Mouse (Mus musculus) ES-E14 (cell line): Measurements from ENCODE around the gene Map4k5. TPM values are rescaled to one million over a fixed set of nuclear protein-coding genes. Genes with fewer than 3 reads are reported as not detected.

Experiments used
- DNase-seq: peaks from one replicate; pipeline ENCODE4 v3.0.0-alpha.2; 2013; ENCODE audit warnings: low read depth, low spot score
- H3K27ac ChIP-seq: 2 replicates; pipeline ENCODE4 v1.5.1; 2012; ENCODE audit warnings: low read depth, mild to moderate bottlenecking, low read length, moderate library complexity, mixed read lengths; ENCODE audit not compliant: poor library complexity, insufficient read depth, severe bottlenecking
- H3K36me3 ChIP-seq: 2 replicates; pipeline ENCODE4 v1.6.1; 2012; ENCODE audit warnings: mild to moderate bottlenecking, low read length, moderate library complexity, mixed read lengths; ENCODE audit not compliant: control insufficient read depth, poor library complexity, insufficient read depth, severe bottlenecking
- H3K4me1 ChIP-seq, 2 experiments: fragments of 150-350 bp in 1 of 2; sonication (generic) in 1 of 2; 2 replicates each; pipeline ENCODE4 v1.6.1; 2012; ENCODE audit warnings: low read length in 2 of 2, mild to moderate bottlenecking in 1 of 2, mixed read lengths in 1 of 2; ENCODE audit not compliant: control insufficient read depth in 2 of 2, insufficient read depth in 2 of 2, poor library complexity in 1 of 2
- H3K4me3 ChIP-seq, 2 experiments: fragments of 150-350 bp in 1 of 2; sonication (generic) in 1 of 2; 2 replicates each; pipeline ENCODE4 v1.5.1; 2012; ENCODE audit warnings: low read length in 2 of 2, low read depth in 1 of 2, mild to moderate bottlenecking in 1 of 2, mixed read lengths in 1 of 2; ENCODE audit not compliant: insufficient read depth in 1 of 2, poor library complexity in 1 of 2, severe bottlenecking in 1 of 2
- H3K9ac ChIP-seq: 2 replicates; pipeline ENCODE4 v1.6.1; 2012; ENCODE audit warnings: low read depth, mild to moderate bottlenecking, low read length, mixed read lengths; ENCODE audit not compliant: poor library complexity, insufficient read depth, severe bottlenecking
- H3K9me3 ChIP-seq: fragments of 150-350 bp; sonication (generic); 2 replicates; pipeline ENCODE4 v1.6.1; 2012; ENCODE audit warnings: low read depth, mild to moderate bottlenecking, low read length; ENCODE audit not compliant: control insufficient read depth, insufficient read depth
- CHD2 ChIP-seq: IDR thresholded peaks from 2 replicates; pipeline ENCODE4 v1.6.1; 2014; ENCODE audit warnings: mild to moderate bottlenecking, low read depth, low read length, inconsistent platforms
- HCFC1 ChIP-seq: IDR thresholded peaks from 2 replicates; pipeline ENCODE4 v1.6.1; 2012; ENCODE audit warnings: low read length, inconsistent platforms, borderline replicate concordance; ENCODE audit not compliant: insufficient read depth
- MAFK ChIP-seq: IDR thresholded peaks from 2 replicates; pipeline ENCODE4 v1.6.1; 2014; ENCODE audit warnings: mild to moderate bottlenecking, low read depth, low read length, inconsistent platforms; ENCODE audit not compliant: insufficient read depth
- ZC3H11A ChIP-seq: IDR thresholded peaks from 2 replicates; pipeline ENCODE4 v1.6.1; 2012; ENCODE audit warnings: low read depth, mild to moderate bottlenecking, inconsistent platforms, low read length, borderline replicate concordance
- ZNF384 ChIP-seq: IDR thresholded peaks from 2 replicates; pipeline ENCODE4 v1.6.1; 2012; ENCODE audit warnings: low read depth, low read length, inconsistent platforms
- in situ Hi-C, 2 experiments: fragments of 600-800 bp; cut with MboI; formaldehyde crosslinking; loops; one replicate each; pipeline ENCODE4 v1.15.1; 2025; ENCODE audit warnings: low sequenced_read_pairs in 2 of 2, inconsistent platforms in 1 of 2; ENCODE audit not compliant: unreplicated experiment in 2 of 2
- total RNA-seq: library from RNA; depleted of rRNA; stranded (reverse); fragments of 300-350 nt; gene quantifications from 2 replicates; pipeline ENCODE4 v1.2.3, GENCODE M21; 2012

The Map4k5 gene
- total RNA-seq, 1 experiment: 29.8 TPM

DNA sequence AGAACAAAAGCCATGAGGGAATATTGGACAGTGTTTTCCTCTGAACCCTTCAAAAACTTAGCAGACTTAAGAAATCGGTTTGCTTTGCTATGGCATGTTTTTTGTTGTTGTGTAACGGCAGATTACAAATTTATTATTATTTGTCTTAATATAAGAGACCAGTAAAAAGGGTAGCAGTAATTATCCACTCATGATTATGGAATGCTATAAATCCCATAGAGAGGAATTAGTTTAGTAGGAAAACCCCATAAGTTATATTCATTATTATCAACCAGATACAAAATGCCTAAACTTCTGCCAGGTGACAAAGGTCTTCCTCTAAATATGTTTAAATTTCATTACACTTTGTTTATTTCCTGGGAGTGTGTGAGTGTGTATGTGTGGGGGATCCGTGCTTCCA lies 1.3 kb downstream of the Map4k5 start:
- in situ Hi-C loops: no loop called here
- no peak overlapping the region for H3K27ac ChIP-seq

DNA sequence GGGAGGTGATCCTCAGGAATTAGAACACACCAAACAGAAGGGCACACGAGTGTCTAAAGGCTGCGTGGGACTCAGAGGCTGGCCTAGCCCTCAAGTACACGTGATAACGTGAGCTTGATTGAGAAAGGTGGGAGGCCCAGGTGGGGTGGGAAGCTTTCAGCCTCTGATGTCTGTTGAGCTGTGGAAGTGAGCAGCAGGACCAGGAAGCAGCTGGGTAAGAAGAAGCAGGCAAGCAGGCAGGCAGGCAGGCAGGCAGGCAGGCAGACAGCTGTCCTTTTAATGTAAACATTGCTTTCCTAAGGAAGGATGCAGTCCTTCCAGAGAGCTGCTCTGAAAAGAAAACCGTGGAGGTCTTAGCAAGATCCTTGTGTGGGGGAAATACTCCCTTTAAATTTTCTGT lies 2.5 kb downstream of the Map4k5 start:
- H3K9me3 ChIP-seq: no peaks in the 10 kb centered on the region
- no peak overlapping the region for H3K27ac ChIP-seq
- in situ Hi-C loops: no loop called here
- DNase-seq: no peak
- no peak overlapping the region for H3K4me3 ChIP-seq
- no peaks in the 10 kb centered on the region; the same call in none of the 2 replicates for H3K36me3 ChIP-seq
- 0 out of 2 replicates have a peak overlapping the region, but pooled peaks have one; percentile 22 for H3K9ac ChIP-seq
- TF ChIP-seq ZC3H11A (no peak), MAFK (no peak)
- H3K4me1 ChIP-seq: peaks cover 6 to 9% of the 10 kb centered on the region in 2 experiments; a peak in 2 of 4 replicates

More for the DNA sequence above, 1.3 kb downstream of the Map4k5 start:
- H3K9me3 ChIP-seq: no peaks in the 10 kb centered on the region
- no peaks in the 10 kb centered on the region; the same call in none of the 2 replicates for H3K36me3 ChIP-seq
- peaks cover 6 to 9% of the 10 kb centered on the region in 2 experiments; a peak in 2 of 4 replicates for H3K4me1 ChIP-seq
- peak overlapping the region; percentile 94 to 97 for H3K4me3 ChIP-seq
- no peak for DNase-seq
- no peak for TF ChIP-seq CHD2
- peak overlapping the region; percentile 96; the same call in 1 of the 2 replicates for H3K9ac ChIP-seq

DNA sequence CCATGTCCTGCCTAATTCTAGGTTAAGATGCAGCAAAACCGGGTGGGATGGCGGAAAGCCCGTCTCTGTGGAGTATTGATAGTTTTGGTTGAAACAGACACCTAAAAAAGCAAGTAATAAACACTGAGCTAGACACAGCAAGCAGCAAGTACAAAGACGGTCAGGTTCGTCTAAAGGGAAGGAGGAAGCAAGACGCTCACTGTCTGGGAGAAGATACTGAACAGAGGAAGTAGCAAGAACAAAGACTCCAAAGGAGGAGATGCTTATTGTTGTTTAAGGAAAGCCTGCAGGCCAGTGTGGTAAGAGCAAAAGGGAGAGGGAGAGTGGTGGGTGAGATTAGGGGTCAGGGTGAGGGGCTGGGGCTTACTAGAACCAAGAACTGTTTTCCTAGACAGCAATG lies 2.9 kb downstream of the Map4k5 start:
- no peaks in the 10 kb centered on the region for H3K9me3 ChIP-seq
- H3K4me1 ChIP-seq: peaks cover 6 to 9% of the 10 kb centered on the region in 2 experiments; a peak in 2 of 4 replicates
- no peak for DNase-seq
- H3K4me3 ChIP-seq: no peak overlapping the region
- TF ChIP-seq ZC3H11A (no peak), ZNF384 (no peak), CHD2 (no peak), MAFK (no peak), HCFC1 (no peak)
- in situ Hi-C loops: no loop called here
- H3K9ac ChIP-seq: 0 out of 2 replicates have a peak overlapping the region, but pooled peaks have one; percentile 22
- no peak overlapping the region for H3K27ac ChIP-seq
- no peaks in the 10 kb centered on the region; the same call in none of the 2 replicates for H3K36me3 ChIP-seq

DNA sequence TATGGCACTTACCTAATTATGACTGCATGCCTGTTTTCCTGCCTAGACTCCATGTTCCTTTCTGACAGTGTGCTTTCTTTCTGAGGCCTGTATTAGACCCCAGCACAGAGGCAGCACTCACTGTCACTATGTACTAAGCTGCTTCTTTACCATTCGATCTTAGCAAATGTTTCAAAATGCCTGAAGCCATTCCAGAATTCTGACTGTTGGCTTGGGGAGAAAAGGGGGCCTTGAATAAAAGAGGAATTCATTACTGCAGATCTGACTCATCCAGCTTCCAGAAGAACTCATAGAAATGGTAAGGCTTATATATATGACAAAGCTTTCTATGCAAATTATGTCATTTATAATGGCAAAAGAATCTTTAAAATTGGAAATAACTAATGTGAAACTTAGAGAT lies 4.7 kb downstream of the Map4k5 start:
- no peaks in the 10 kb centered on the region; the same call in none of the 2 replicates for H3K36me3 ChIP-seq
- H3K4me1 ChIP-seq: peaks cover 6 to 11% of the 10 kb centered on the region in 2 experiments; a peak in 2 of 4 replicates
- in situ Hi-C loops: no loop called here
- no peak overlapping the region for H3K27ac ChIP-seq
- H3K9me3 ChIP-seq: no peaks in the 10 kb centered on the region
- no peak overlapping the region for H3K4me3 ChIP-seq
- TF ChIP-seq CHD2 (no peak), ZNF384 (no peak), MAFK (no peak), HCFC1 (no peak), ZC3H11A (no peak)
- H3K9ac ChIP-seq: no peak overlapping the region
- no peak for DNase-seq

DNA sequence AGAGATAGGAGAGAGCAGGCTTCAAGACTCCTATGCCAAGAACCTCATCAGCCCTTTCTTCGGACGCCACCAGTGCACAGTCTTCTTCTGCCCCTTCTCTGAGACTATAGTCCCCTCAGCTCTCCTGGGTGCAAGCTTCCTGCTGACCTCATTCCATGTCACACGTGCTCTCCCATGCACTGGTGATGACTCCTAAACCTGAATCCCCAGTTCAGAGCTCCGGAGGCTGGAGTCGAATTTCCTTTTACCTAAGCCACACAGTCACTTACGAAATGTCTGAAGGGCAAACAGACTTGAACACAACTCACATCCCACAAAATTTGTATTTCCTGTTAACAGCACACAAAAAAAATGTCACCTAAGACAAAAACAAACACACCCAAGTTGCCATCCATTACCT lies 5.2 kb downstream of the Map4k5 start:
- Histone ChIP-seq H3K9me3 (no peaks in the 10 kb centered on the region), H3K27ac (no peak overlapping the region), H3K9ac (no peak overlapping the region), H3K4me3 (no peak overlapping the region), H3K36me3 (no peaks in the 10 kb centered on the region; the same call in none of the 2 replicates), H3K4me1 (peaks cover 6 to 11% of the 10 kb centered on the region in 2 experiments; a peak in 2 of 4 replicates)
- DNase-seq: no peak
- TF ChIP-seq CHD2 (no peak), ZC3H11A (no peak), HCFC1 (no peak), ZNF384 (no peak), MAFK (no peak)
- in situ Hi-C loops: no loop called here
